Mouse (Mus musculus) frontal cortex, postnatal 10 days (tissue): ENCODE data around the gene Rell1.
"Not testable (repeated sequence)": the region's sequence is repeated elsewhere in the genome, so short reads cannot be mapped to it uniquely, and the experiment has no call there.

Experiments used
- DNase-seq, 2 experiments: peaks; one replicate each; pipeline ENCODE4 v3.0.0; 2022; ENCODE audit warnings: low spot score in 2 of 2, mixed read lengths in 1 of 2

Rell1 gene

GRCm38 (mm10) chr5:63897001-63897819 lies 71.5 kb downstream of the Rell1 start:
- DNase-seq = not testable (repeated sequence)

- DNase-seq = no peak
These were observed 76.8 kb downstream of the Rell1 start for GRCm38 (mm10) chr5:63891912-63892311.

GRCm38 (mm10) chr5:63891241-63891640 lies 77.5 kb downstream of the Rell1 start:
- DNase-seq = no peak

- no peak for DNase-seq
These were observed 81.6 kb downstream of the Rell1 start for GRCm38 (mm10) chr5:63887111-63887510.

GRCm38 (mm10) chr5:63886709-63887108 lies 82.0 kb downstream of the Rell1 start:
- DNase-seq = peak in 1 of 2 experiments; percentile 16

DNA sequence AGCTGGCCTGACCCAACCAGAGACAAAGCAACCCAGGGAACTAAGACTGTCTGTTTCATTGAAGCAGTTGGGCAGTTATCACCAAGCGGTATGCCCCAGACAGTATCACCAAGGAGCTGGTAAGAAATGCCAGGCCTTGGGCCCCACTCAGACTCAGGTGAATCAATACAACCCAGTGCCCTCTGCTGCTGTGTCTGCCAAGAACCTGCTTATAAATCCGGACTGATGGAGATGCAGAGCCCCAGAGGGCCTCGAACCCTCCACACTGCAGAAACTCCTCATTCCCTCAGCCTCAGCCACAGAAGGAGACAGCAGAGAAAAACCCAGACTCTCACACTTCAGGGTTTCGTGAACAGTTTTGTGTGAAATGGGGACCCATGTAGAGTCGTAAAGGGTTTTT lies 82.4 kb downstream of the Rell1 start:
- no peak for DNase-seq

DNA sequence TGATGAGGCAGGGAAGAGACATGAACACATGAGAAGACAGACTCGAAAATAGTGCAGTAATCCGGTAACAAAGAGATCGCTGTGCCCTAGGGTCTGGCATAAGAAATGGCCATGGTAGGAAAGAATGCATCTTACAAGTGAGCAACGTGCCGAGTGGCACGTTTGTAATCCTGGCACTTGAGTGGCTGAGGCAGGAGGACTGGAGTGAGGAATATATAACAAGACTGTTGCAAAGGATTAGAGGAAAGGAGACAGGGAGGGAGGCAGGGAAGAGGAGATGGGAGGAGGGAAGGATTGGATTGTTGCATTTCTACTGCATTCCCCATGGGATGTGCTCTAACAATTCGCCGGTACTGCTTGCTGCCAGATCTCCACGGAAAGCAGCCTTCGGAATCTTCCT lies 89.7 kb downstream of the Rell1 start:
- no peak for DNase-seq

GRCm38 (mm10) chr5:63876081-63876480 lies 92.6 kb downstream of the Rell1 start:
- no peak for DNase-seq

GRCm38 (mm10) chr5:63874880-63875279 lies 93.8 kb downstream of the Rell1 start:
- no peak for DNase-seq

DNA sequence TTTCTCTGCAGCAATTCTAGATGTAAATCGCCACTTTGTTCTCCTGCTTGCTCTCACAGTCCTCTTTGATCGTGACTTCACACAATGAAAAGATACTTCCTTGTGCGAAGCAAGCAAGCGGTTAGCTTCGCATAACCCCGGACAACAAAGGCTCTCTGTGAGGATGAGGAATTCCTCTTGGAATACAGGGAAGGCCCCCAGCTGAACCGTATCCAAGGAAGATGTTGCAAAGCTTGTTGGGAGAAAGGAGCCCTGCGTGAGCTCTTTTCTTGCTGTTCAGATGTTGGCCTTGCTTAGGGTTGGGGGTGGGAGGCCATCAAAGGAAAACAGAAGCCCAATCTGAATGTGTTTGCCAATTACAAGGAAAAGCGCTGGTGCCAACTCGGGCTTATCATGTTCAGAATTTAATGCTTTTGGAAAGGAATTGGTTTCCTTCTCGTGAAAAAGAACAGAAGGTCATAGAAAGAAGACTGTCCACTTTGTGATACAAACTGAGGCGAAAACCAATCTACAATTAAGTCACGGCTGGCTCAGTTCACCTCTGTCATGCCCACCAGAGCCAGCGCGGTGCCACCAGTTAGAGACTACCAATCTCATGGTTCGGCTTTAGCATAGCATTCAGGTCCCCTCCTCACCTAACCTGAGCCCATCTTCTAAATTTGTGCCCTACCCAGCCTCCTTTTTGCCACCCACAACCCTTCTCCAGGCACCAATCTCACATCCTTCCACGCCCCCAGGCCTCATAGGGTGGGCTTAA lies 96.3 kb downstream of the Rell1 start:
- DNase-seq = peak; percentile 38 to 67

DNA sequence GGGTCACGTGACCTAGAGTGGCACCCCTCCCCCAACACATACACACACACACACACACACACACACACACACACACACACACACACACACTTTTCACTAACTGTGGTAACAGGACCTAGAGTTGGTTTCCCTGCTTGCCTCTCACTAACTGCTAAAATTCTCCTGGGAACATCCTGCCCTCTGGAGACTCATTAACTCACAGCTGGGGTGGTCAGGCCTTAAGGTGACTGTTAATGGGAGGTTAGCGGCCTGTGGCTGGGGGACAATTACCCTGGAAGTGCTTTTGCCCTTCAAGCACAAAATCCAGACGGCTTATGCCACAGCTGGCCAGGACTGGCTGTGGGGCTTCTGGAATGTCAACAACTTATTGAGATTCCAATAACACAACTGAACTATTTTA lies 101.3 kb downstream of the Rell1 start:
- no peak for DNase-seq

GRCm38 (mm10) chr5:63858901-63859300 lies 109.8 kb downstream of the Rell1 start:
- DNase-seq = no peak
